Mouse (Mus musculus) hindlimb bud, embryonic 11.5 days (tissue): ENCODE results near the gene Ednra.

Experiments
- DNase-seq: peaks from one replicate; pipeline ENCODE4 v3.0.0-alpha.2; 2012; ENCODE audit warnings: low read depth, low spot score; ENCODE audit errors: extremely low spot score

Gene Ednra

GRCm38 (mm10) chr8:77724046-77724930 is at the start of gene Ednra:
Ednra (minus strand) TSS chr8:77724464.
- DNase-seq = no peak

- DNase-seq = no peak
Measured at GRCm38 (mm10) chr8:77773831-77774230, 49.6 kb upstream of the Ednra start.

DNA sequence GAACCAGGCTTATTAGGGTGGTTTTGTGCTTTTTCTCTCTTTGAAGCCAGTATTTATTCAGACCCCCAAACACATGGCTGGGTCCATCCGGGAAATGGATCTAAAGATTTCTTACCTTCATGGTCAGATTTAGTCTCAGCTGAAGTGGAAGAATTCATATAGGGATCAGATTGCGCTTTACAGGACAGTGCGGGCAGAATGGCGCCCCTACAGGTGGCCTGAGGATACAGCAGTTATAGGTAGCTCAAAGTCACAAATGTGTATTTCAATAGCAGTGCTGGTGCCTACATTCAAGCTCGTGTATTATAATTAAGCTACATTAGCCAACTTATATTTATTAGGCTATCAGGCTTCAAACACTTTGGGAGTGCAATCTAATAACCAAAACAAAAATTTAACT is 49.0 kb upstream of the Ednra start:
- DNase-seq = no peak

GRCm38 (mm10) chr8:77772210-77772886 is 48.1 kb upstream of the Ednra start:
- DNase-seq = no peak

- DNase-seq = no peak
Measured at GRCm38 (mm10) chr8:77770966-77771365, 46.7 kb upstream of the Ednra start.

DNA sequence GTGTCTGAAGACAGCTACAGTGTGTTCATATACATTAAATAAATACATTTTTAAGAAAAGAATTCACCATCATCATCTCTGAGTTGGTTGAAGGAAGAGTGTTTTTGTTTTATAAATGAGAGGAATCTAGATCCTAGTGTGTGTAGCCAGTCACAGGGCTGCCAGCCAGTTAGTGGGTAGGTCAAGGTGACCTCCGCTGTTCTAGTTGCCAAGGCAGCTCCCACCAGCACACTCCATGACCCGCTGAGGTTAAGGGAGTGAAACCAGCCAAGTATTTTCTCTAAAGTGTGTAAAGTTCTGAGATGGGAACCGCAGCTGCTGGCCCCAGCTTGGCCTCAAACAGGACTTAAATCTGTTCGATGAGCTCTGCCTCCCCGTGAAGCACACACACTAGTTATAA is 44.7 kb upstream of the Ednra start:
- no peak for DNase-seq

- no peak for DNase-seq
Measured at GRCm38 (mm10) chr8:77764253-77764652, 40.0 kb upstream of the Ednra start.

GRCm38 (mm10) chr8:77762967-77763366 is 38.7 kb upstream of the Ednra start:
- DNase-seq = no peak

- DNase-seq = no peak
Measured at GRCm38 (mm10) chr8:77755441-77755840, 31.2 kb upstream of the Ednra start.

DNA sequence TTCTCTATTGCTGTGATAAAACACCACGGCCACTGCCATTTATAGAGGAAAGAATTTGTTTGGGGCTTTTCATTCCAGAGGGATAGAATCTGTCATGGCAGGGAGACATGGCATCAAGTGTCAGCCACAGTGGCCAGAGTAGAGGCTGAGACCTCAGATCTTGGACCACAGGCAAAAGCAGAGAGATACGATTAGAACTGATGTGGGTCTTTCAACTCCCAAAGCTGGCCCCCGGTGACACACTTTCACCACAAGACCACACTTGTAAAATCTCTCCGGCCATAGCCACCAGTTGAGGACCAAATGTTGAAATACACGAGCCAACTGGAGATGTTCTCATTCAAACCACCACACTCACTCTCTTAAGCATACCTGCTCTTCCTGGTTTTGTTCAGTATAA is 29.5 kb upstream of the Ednra start:
- DNase-seq = no peak

- DNase-seq = no peak
Measured at GRCm38 (mm10) chr8:77752041-77752440, 27.8 kb upstream of the Ednra start.

DNA sequence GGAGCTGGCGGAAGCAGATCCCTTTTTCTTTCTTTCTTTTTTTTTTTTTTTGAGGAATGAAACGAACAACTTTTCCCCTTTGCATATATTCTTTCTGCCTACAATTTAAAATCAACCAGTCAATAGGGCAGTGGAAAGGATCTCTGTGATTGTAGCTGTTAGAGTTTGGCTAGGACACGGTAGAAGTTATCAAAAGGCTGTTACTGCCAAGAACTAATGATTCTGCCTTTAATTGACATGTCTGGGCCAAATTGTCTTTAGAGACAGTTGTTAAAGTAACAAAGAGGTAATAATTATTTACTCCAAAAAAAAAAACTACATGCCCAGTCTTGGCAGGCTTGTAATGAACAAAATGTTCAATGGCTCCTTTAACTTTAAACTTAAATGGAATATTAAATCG is 26.1 kb upstream of the Ednra start:
- DNase-seq = no peak

DNA sequence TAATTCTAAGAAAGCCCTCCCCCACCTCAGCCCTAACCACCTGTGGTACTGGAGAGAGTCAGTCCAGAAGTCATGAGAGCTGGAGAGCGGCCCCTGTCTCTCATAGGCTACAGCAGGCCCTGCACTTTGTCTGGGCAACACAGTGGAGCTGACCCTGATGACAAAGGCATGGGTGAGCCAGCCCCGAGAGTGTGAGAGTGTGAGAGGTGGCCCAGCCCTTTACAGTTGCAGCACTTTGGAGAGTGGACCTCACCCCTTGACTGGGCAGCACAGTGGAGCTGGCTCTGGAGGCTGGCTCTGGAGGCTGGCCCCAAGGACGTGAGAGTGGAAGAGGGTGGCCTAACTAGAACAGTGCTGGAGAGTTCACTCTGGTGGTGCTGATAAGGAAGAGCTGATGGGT is 20.2 kb upstream of the Ednra start:
- DNase-seq = no peak

DNA sequence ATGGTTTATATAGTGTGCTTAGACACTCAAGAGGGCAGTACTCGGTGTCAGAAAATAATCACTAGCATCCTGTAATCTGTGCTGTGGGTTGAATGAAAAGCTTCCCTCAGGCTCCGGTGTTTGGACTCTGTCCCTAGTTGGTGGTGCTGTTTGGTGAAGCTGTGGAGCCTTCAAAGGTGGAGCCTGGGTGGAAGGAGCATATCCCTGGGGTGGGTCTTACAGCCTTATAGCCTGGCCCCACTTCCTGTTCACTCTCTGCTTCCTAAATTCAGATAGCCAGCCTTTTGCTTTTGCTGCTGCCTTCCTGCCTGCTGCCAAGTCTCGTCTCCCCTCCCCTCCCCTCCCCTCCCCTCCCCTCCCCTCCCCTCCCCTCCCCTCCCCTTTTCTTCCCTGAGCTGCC is 18.1 kb upstream of the Ednra start:
- DNase-seq = no peak

DNA sequence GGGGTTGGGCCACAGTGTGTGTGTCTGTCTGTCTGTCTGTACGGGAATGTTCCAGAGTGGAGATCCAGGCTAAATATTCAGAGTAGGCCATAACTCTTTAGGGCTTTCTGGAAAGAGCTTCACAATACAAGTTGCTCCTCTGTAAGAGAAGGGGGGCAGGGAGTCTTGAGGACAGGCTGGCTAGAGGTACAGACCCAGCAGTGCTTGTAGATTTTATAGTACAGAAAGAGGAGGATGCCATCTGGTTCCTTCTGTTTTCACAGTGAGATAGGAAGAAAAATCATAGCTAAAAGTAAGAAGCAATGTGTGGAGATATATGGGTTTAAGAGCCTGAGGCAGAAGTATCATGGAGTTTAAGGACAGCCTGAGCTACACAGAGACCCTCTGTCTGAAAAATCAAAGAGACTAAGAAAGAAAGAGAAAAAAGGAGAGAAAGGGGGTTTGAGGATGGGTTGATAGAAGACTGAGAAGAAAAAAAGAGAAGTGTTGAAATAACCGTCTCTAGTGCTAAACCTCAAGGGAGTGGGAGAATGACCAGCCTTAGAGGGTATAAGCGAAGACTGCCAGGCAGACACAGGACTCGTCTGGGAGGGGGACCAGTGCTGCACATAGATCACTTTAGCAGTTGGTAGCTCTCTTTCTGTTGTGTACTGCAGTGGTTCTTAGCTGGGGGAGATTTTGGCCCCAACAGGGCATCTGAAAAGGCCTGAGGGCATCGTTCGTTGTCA is 16.9 kb upstream of the Ednra start:
- DNase-seq = no peak

DNA sequence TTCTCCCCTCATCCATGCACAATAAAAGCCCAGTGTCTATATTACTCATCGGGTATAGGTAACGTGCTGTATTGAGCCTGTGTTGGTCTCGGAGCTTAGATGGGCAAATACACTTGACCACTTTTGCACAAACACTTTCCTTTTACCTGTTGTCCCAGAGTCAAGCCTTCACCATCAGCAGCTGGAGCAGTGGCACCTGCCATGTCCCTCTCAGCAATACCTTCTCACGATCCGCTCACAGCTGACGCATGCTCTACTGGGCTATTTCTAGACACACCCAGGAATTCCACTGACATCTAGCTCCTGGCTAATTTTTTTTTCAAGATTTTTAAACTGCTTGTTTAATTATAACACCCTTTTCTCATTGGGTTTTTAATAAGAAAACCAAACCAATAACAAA is 14.2 kb upstream of the Ednra start:
- no peak for DNase-seq

DNA sequence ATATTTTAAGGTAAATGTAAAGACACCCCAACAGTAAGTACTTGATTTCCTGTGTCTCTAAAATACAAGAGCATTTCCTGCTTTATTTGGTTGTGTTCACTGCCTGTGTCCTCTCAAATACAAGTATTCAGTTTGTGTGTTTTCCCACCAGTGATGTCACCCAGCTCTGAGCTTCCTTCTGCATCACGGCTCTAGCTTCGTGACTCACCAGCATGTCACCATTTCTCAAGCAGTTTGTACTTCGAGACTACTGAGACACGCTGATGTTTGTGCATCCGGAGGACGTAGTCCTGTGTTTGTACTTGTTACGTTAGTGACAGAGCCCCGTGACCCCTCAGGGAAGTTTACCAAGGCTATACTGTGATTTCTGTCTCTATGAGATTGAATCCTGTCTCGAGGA is 13.1 kb upstream of the Ednra start:
- DNase-seq = no peak

GRCm38 (mm10) chr8:77733792-77734191 is 9.5 kb upstream of the Ednra start:
- no peak for DNase-seq

GRCm38 (mm10) chr8:77732964-77733363 is 8.7 kb upstream of the Ednra start:
- no peak for DNase-seq

GRCm38 (mm10) chr8:77725406-77725805 is 1.1 kb upstream of the Ednra start:
- no peak for DNase-seq

GRCm38 (mm10) chr8:77723534-77724045 is 674 bp downstream of the Ednra start:
- DNase-seq = no peak

DNA sequence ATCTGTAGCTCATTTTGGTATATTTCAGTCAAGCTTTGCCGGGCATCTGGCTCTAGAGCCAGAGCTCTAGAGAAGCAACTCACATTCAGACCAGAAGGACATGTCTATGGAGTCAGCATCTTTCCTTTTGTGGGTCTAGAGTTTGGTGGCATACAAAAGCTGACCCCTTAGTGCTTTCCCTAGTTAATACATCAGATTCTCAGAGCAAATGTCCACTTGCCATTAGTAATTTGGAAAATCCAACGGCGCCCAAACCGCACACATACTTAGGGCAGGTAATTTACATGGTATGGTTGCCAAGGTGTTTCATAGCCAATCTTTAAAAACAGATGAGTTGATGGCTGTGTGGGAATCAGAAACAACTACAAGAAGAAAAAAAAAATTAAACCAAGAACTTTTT is 1.2 kb downstream of the Ednra start:
- DNase-seq = no peak
